Mouse (Mus musculus) kidney, embryonic 15.5 days (tissue): ENCODE measurements around the gene Kcnk6. TPM values are rescaled to one million over a fixed set of nuclear protein-coding genes. Genes with fewer than 3 reads are reported as not detected.
A peak's percentile ranks its signal among the peaks of the same experiment; 100 is the strongest.
"Not testable (repeated sequence)": the region's sequence is repeated elsewhere in the genome, so short reads cannot be mapped to it uniquely, and the experiment has no call there.

Experiments used
- ATAC-seq: fragments of 200-750 bp; cut with Nextera tagmentation; replicated peaks from 2 replicates; pipeline ENCODE4 v1.8.0; 2017; ENCODE audit warnings: moderate TSS enrichment; ENCODE audit not compliant: low FRiP score
- H3K27ac ChIP-seq: fragments of 300-500 bp; sonication (generic); 2 replicates; pipeline ENCODE4 v1.5.1; 2015; ENCODE audit warnings: mild to moderate bottlenecking, inconsistent platforms
- H3K27me3 ChIP-seq: fragments of 300-500 bp; sonication (generic); 2 replicates; pipeline ENCODE4 v1.6.1; 2015; ENCODE audit warnings: inconsistent platforms
- H3K36me3 ChIP-seq: fragments of 300-500 bp; sonication (generic); 2 replicates; pipeline ENCODE4 v1.6.1; 2015; ENCODE audit warnings: inconsistent platforms
- H3K4me1 ChIP-seq: fragments of 300-500 bp; sonication (generic); 2 replicates; pipeline ENCODE4 v1.6.1; 2015; ENCODE audit warnings: inconsistent platforms
- H3K4me2 ChIP-seq: fragments of 300-500 bp; sonication (generic); 2 replicates; pipeline ENCODE4 v1.6.1; 2015; ENCODE audit warnings: moderate library complexity, mild to moderate bottlenecking, inconsistent platforms
- H3K4me3 ChIP-seq: fragments of 300-500 bp; sonication (generic); replicated peaks from 2 replicates; pipeline ENCODE4 v1.5.1; 2015; ENCODE audit warnings: mild to moderate bottlenecking, inconsistent platforms
- H3K9ac ChIP-seq: fragments of 300-500 bp; sonication (generic); 2 replicates; pipeline ENCODE4 v1.6.1; 2015; ENCODE audit warnings: mild to moderate bottlenecking, inconsistent platforms
- H3K9me3 ChIP-seq: fragments of 300-500 bp; sonication (generic); replicated peaks from 2 replicates; pipeline ENCODE4 v1.6.1; 2016; ENCODE audit warnings: inconsistent platforms
- WGBS: fragments of 180-500 bp; shearing (Covaris S2); methylation state at CpG from one replicate; pipeline ENCODE4 v1.1.7; 2015; ENCODE audit warnings: mixed read lengths; 5-methylcytosine and 5-hydroxymethylcytosine counted together
- polyA plus RNA-seq: library from polyadenylated mRNA; unstranded; fragments of >200 nt; fragmentation: Nextera tagmentation; extraction: Ambion mirVana; gene quantifications from 2 replicates; pipeline ENCODE4 v1.2.1, GENCODE M21; 2015

The Kcnk6 gene
- polyA plus RNA-seq, 1 experiment from 2014 or later: 1.7 TPM

GRCm38 (mm10) chr7:29246015-29246414 lies 13.7 kb upstream of the Kcnk6 start:
- H3K4me2 ChIP-seq: no peak overlapping the region
- no peak overlapping the region for H3K27ac ChIP-seq
- 79% methylated on average over 5 of the region's 5 CpGs for WGBS
- no peaks in the 10 kb centered on the region for H3K9me3 ChIP-seq
- no peak overlapping the region for H3K9ac ChIP-seq
- no peak for ATAC-seq
- peaks cover 8% of the 10 kb centered on the region; the same call in 1 of the 2 replicates for H3K27me3 ChIP-seq
- H3K4me1 ChIP-seq: peaks cover 39% of the 10 kb centered on the region
- no peak overlapping the region for H3K4me3 ChIP-seq
- H3K36me3 ChIP-seq: peaks cover 34% of the 10 kb centered on the region

GRCm38 (mm10) chr7:29244732-29245416 lies 12.6 kb upstream of the Kcnk6 start:
- ATAC-seq: no peak
- 88% methylated on average over 7 of the region's 7 CpGs for WGBS
- H3K9me3 ChIP-seq: no peaks in the 10 kb centered on the region
- no peak overlapping the region for H3K9ac ChIP-seq
- peaks cover 34% of the 10 kb centered on the region for H3K36me3 ChIP-seq
- H3K4me1 ChIP-seq: peaks cover 43% of the 10 kb centered on the region
- H3K27ac ChIP-seq: no peak overlapping the region
- no peak overlapping the region for H3K4me3 ChIP-seq
- no peak overlapping the region for H3K4me2 ChIP-seq
- peaks cover 8% of the 10 kb centered on the region; the same call in 1 of the 2 replicates for H3K27me3 ChIP-seq

- H3K4me3 ChIP-seq: peak within 1 kb of the TSS; percentile 82
- peak; percentile 96 for ATAC-seq
Observed at GRCm38 (mm10) chr7:29238019-29238967, 6.0 kb upstream of the Kcnk6 start, which contains the start of gene Yif1b. Gene Yif1b (plus strand): TSS chr7:29238329.

GRCm38 (mm10) chr7:29237596-29237995 lies 5.3 kb upstream of the Kcnk6 start:
- ATAC-seq: 0 out of 2 replicates have a peak, but pooled peaks have one; percentile 0
- H3K9me3 ChIP-seq, H3K36me3 ChIP-seq, H3K27me3 ChIP-seq: not testable (repeated sequence)
- peak overlapping the region; percentile 96 for H3K27ac ChIP-seq
- H3K9ac ChIP-seq: peak overlapping the region; percentile 39
- H3K4me2 ChIP-seq: peak overlapping the region; percentile 82
- peak overlapping the region; percentile 82 for H3K4me3 ChIP-seq
- 26% methylated on average over 6 of the region's 6 CpGs for WGBS
- H3K4me1 ChIP-seq: peaks cover 30% of the 10 kb centered on the region

More at GRCm38 (mm10) chr7:29238019-29238967, 6.0 kb upstream of the Kcnk6 start, which contains the start of gene Yif1b:
- Histone ChIP-seq H3K9ac (peak within 1 kb of the TSS; percentile 72), H3K27me3 (peaks cover 2% of the 10 kb centered on the region; the same call in 1 of the 2 replicates), H3K4me2 (peak within 1 kb of the TSS; percentile 82), H3K9me3 (no peaks in the 10 kb centered on the region), H3K36me3 (no peaks in the 10 kb centered on the region; the same call in 1 of the 2 replicates), H3K4me1 (peaks cover 29% of the 10 kb centered on the region), H3K27ac (peak within 1 kb of the TSS; percentile 96)
- WGBS: under 1% methylated on average over 60 of the region's 60 CpGs

GRCm38 (mm10) chr7:29236593-29236992 lies 4.3 kb upstream of the Kcnk6 start:
- Histone ChIP-seq H3K27me3 (peaks cover 16% of the 10 kb centered on the region), H3K27ac (no peak overlapping the region), H3K36me3 (no peaks in the 10 kb centered on the region; the same call in 1 of the 2 replicates), H3K9ac (no peak overlapping the region), H3K4me2 (no peak overlapping the region), H3K4me1 (peaks cover 33% of the 10 kb centered on the region), H3K4me3 (no peak overlapping the region), H3K9me3 (no peaks in the 10 kb centered on the region)
- 80% methylated on average over 4 of the region's 4 CpGs for WGBS
- no peak for ATAC-seq

- Histone ChIP-seq H3K9me3 (no peaks in the 10 kb centered on the region), H3K9ac (no peak overlapping the region), H3K4me1 (peaks cover 23% of the 10 kb centered on the region), H3K27ac (no peak overlapping the region), H3K4me3 (no peak overlapping the region), H3K4me2 (no peak overlapping the region), H3K36me3 (no peaks in the 10 kb centered on the region), H3K27me3 (peaks cover 26% of the 10 kb centered on the region)
- ATAC-seq: no peak
- WGBS: 81% methylated on average over 5 of the region's 5 CpGs
Observed at GRCm38 (mm10) chr7:29234661-29235060, 2.3 kb upstream of the Kcnk6 start.

GRCm38 (mm10) chr7:29233745-29234144 lies 1.4 kb upstream of the Kcnk6 start:
- WGBS: 57% methylated on average over 6 of the region's 6 CpGs
- H3K9ac ChIP-seq: no peak overlapping the region
- H3K4me1 ChIP-seq: peaks cover 14% of the 10 kb centered on the region
- no peaks in the 10 kb centered on the region for H3K36me3 ChIP-seq
- no peak for ATAC-seq
- H3K4me2 ChIP-seq: no peak overlapping the region
- no peaks in the 10 kb centered on the region for H3K9me3 ChIP-seq
- H3K4me3 ChIP-seq: no peak overlapping the region
- H3K27me3 ChIP-seq: peaks cover 28% of the 10 kb centered on the region
- no peak overlapping the region for H3K27ac ChIP-seq

- WGBS: 48% methylated on average over 3 of the region's 3 CpGs
- no peaks in the 10 kb centered on the region for H3K36me3 ChIP-seq
- peak overlapping the region; percentile 98 for H3K4me2 ChIP-seq
- H3K9ac ChIP-seq: no peak overlapping the region
- H3K4me3 ChIP-seq: peak overlapping the region; percentile 63
- H3K4me1 ChIP-seq: peaks cover 9% of the 10 kb centered on the region
- ATAC-seq: 0 out of 2 replicates have a peak, but pooled peaks have one; percentile 4
- peaks cover 28% of the 10 kb centered on the region for H3K27me3 ChIP-seq
- H3K27ac ChIP-seq: 0 out of 2 replicates have a peak overlapping the region, but pooled peaks have one; percentile 56
- no peaks in the 10 kb centered on the region for H3K9me3 ChIP-seq
Observed at GRCm38 (mm10) chr7:29231517-29231916, 798 bp downstream of the Kcnk6 start.

GRCm38 (mm10) chr7:29230560-29230959 lies 1.8 kb downstream of the Kcnk6 start:
- no peak for ATAC-seq
- no peak overlapping the region for H3K4me3 ChIP-seq
- WGBS: 42% methylated on average over 3 of the region's 3 CpGs
- no peaks in the 10 kb centered on the region for H3K36me3 ChIP-seq
- H3K9ac ChIP-seq: no peak overlapping the region
- no peak overlapping the region for H3K27ac ChIP-seq
- peaks cover 28% of the 10 kb centered on the region for H3K27me3 ChIP-seq
- peaks cover 11% of the 10 kb centered on the region for H3K4me1 ChIP-seq
- no peak overlapping the region for H3K4me2 ChIP-seq
- H3K9me3 ChIP-seq: no peaks in the 10 kb centered on the region

GRCm38 (mm10) chr7:29228202-29228601 lies 4.1 kb downstream of the Kcnk6 start:
- Histone ChIP-seq H3K9ac (no peak overlapping the region), H3K36me3 (no peaks in the 10 kb centered on the region), H3K9me3 (no peaks in the 10 kb centered on the region), H3K4me2 (no peak overlapping the region), H3K4me1 (peaks cover 19% of the 10 kb centered on the region), H3K4me3 (no peak overlapping the region), H3K27ac (no peak overlapping the region), H3K27me3 (peaks cover 25% of the 10 kb centered on the region)
- no peak for ATAC-seq
- WGBS: 78% methylated on average over 4 of the region's 4 CpGs

GRCm38 (mm10) chr7:29225520-29225919 lies 6.8 kb downstream of the Kcnk6 start:
- no peak overlapping the region for H3K9ac ChIP-seq
- H3K36me3 ChIP-seq: no peaks in the 10 kb centered on the region
- H3K27ac ChIP-seq: no peak overlapping the region
- H3K27me3 ChIP-seq: peaks cover 5% of the 10 kb centered on the region; the same call in 1 of the 2 replicates
- H3K9me3 ChIP-seq: no peaks in the 10 kb centered on the region
- peaks cover 10% of the 10 kb centered on the region for H3K4me1 ChIP-seq
- peak overlapping the region; percentile 42 for H3K4me2 ChIP-seq
- no peak for ATAC-seq
- WGBS: 79% methylated on average over 13 of the region's 13 CpGs
- no peak overlapping the region for H3K4me3 ChIP-seq
